Mouse (Mus musculus) embryo, embryonic 10 days (tissue): ENCODE measurements around the gene Rnf19b.
A peak's percentile ranks its signal among the peaks of the same experiment; 100 is the strongest.

ENCODE experiments used
- DNase-seq: peaks from one replicate; pipeline ENCODE4 v3.0.0-alpha.2; 2015; ENCODE audit warnings: low spot score

Gene Rnf19b

DNA sequence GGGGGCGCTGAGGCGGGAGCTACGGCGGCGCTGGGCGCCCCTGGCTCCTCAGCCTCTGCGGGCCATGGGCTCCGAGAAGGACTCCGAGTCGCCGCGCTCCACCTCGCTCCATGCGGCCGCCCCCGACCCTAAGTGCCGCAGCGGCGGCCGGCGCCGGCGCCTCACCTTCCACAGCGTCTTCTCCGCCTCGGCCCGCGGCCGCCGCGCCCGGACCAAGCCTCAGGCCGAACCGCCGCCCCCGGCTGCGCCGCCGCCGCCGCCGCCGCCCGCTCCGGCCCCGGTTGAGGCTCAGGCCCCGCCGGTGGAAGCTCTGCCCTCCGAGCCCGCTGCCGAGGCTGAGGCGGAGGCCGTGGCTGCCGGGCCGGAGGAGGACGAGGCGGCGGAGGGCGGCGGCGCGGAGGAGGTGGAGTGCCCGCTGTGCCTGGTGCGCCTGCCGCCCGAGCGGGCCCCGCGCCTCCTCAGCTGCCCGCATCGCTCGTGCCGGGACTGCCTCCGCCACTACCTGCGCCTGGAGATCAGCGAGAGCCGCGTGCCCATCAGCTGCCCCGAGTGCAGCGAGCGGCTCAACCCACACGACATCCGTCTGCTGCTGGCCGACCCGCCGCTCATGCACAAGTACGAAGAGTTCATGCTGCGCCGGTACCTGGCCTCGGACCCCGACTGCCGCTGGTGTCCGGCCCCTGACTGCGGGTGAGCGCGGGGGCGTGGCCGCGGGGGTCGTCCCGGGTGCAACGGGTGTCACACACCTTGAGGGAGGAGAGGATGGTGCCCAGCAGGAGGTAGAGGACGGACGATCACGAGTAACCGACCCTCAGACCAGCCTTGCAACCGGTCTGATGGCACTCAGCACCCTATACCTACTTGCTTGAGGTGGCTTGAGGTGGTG lies at the start of gene Rnf19b:
Gene Rnf19b (plus strand): TSS at position 65 of the 886 bp plus-strand sequence.
- peak; percentile 54 for DNase-seq

DNA sequence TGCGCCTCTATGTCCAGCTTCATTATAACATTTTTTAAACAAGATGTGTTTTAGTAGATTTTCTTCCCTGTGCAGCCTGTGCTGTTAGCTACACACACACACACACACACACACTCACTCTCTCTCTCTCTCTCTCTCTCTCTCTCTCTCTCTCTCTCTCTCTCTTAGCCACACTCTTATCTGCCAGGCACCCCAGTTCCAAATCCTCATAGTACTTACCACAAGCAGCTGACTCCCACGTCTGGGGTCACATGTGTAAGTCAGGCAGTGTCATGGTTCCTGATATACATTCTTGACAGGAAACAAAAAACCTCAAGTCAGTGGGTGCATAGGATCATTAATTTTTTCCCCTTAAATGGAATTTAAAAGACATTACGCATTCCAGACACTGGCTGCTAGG lies 49.4 kb upstream of the Rnf19b start:
- DNase-seq = no peak

DNA sequence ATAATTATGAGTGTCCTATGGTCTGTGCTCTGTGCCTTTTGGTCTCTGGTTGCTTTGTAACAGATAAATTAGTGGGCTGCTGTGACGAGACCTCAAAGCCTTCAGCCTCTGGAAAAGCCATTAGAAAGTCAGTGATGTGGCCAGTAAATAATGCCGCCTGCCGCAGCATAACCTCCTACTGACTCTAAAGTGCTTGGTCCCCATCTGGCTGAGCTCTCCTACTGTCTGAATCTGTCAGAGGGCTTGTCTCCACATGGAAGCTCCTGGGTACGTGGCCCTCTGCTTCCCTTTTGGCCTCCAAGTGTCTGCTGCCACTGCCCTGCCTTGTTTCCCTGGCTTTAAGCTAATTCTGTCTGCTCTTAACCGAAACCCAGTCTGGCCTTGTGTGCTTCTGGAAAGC lies 48.5 kb upstream of the Rnf19b start:
- peak; percentile 22 for DNase-seq

DNA sequence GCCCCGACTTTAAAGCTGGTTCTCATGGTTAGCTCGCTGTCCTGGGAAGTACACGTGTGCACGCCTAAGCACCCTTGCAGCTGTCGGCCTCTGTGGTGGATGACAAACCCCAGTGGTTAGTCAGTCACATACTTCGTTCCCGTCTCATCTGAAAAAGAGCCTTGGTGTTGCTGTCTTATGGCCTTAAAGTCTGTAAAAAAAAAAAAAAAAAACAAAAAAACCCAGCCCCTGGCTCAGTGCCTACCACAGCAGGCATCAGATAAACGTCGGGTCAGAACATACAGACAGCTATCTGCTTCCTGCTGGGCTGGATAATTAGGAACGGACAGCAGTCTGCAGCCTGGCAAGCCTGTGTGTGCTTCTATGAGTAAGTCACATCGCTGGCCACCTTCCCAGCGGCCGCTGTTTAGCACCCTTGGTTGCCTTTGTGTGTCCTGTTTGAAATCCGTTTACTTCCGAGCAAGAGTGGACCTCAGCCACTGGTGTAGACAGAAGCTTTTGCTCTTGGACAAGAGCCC lies 46.4 kb upstream of the Rnf19b start:
- DNase-seq = no peak

- no peak for DNase-seq
Observed at GRCm38 (mm10) chr4:129013151-129013864, 44.8 kb upstream of the Rnf19b start.

DNA sequence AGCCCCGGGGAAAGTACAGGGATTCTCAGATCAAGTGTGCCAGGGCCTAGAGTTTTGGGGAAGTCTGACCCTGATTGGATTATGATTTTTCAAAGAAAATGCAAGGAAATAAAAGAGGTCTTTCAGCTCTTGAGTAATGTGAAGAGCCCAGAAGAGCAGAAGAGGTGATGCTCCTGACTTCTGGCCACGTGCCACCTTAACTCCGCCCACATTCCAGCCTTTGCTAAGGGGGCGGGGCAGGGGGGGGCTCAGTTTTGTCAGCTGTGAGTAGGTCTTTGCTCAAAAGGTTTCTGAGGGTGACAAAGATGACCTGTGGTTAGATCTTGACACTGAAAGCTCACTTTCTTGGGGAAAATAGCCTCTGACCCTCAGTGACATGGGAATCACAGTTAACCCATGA lies 41.7 kb upstream of the Rnf19b start:
- DNase-seq = no peak

DNA sequence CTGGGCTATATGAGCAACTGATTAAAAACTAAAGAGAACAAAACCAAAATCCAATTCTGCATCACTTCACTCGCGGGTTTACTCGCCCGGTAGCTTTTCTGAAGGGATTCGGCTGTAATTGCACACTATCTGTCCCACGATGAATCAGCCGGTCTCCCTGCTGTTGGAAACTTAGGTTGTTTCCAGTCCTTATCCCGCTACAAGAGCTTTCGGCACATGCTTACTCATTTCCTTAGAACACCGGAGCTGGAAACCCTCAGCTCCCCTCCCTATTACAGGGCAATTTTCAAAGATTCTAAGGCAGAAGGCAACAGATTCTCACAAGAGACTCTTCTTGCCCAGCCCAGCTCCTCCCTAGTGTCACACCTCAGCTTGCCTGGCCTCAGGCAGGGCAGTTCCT lies 40.9 kb upstream of the Rnf19b start:
- DNase-seq = no peak

DNA sequence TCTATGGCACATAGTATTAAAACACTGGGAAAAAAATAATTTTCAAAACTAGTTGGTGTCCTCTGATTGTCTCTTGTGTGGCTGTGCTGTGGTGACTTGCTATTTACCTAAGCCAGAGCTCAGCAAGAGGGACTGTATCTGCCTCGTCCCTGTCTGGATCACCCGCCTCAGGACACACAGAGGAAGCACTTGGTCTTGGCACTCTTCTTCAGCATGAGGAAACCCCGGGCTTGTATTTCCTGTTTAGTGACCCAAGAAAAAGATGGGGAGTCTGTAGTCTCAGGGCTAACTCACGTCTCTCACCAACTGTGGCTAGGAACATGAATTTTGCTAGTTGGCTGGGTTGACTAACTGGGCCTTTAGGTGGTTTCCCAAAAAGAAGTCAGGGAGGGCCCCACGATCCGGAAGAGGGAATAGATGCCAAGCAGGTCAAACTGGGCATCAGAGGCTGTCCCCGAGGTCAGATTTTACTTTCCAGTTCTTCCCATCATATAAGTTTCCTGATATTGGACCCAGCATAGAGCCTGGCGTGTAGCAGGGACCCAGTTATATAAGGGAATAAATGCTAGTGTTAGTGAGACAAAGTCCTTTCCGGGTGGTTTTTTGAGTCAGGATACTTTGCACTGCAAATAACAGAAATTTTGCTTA lies 39.2 kb upstream of the Rnf19b start:
- no peak for DNase-seq

DNA sequence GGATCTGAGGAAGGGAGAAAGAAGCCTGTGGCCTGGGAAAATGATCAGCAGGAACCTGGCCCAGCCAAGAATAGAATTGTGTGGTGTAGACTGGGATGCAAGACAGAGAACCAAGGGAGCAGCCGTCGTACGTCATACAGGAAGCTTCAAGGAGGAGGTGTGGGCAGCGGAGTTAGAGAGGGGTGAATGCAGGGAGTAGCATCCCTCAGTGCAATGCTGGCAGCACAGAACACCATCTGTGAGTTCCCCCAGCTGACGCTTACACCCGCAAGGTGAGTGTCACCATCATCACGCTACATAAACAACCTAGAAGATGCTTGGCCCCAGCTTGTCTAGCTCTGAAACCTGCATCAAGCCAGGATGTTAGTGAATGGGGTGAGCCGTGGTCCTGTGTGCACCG lies 38.3 kb upstream of the Rnf19b start:
- DNase-seq = no peak

DNA sequence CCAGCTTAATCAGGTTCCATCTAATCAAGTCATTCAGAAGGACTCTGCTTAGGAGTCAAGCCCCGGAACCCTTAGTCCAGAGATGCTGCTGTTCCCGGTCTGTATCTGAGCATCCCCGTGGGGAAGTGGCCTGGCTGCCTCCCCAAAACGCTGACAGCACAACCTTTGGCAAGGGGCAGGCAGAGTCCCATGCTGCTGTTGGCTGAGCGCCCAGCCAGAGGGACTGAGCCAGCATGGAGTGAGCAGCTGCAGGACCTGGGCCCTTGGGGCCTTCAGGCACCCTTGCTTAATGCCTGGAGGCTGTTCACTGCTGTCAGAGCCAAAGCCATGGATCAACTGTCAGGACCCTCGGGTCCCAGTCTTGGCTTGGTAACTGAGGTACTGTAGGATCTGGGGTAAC lies 37.6 kb upstream of the Rnf19b start:
- DNase-seq = no peak

DNA sequence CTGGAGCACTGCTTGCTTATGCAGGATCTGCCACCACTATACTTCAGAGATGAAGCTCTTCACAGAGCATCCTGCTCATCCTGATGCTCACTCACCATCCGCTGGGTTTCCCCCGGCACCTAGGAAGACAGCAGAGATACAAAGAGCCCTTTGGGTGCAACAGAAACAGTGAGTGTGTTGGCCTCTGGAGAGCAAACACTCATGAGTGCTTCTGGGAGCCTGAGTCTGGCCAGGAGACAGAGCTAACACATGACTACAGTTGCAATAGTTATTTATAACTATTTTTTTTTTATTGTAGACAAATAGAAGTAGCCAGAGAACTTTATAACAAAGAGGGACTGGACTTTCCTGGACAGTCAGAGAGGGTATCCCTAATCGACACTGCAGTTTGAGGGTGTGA lies 36.6 kb upstream of the Rnf19b start:
- no peak for DNase-seq

- no peak for DNase-seq
Observed at GRCm38 (mm10) chr4:129021886-129022285, 36.2 kb upstream of the Rnf19b start.

GRCm38 (mm10) chr4:129023884-129024283 lies 34.2 kb upstream of the Rnf19b start:
- no peak for DNase-seq

- DNase-seq = no peak
Observed at GRCm38 (mm10) chr4:129024775-129025174, 33.3 kb upstream of the Rnf19b start.

DNA sequence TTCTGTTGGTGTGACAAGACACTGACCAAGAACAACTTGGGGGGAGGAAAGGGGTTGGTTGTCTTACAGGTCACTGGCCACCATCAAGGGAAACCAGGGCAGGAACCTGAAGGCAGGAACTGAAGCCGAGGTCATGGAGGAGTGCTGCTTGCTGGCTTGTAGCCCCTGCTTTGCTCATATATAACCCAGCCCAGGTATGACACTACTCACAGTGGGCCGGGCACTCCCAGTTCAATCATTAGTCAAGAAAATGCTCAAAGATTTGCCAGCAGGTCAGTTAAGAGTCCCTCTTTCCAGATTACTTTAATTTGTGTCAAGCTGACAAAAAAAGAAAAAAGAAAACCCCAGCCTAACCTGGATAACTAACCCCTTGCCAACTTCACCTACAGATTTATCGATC lies 32.4 kb upstream of the Rnf19b start:
- no peak for DNase-seq

GRCm38 (mm10) chr4:129030746-129031145 lies 27.3 kb upstream of the Rnf19b start:
- DNase-seq = no peak

DNA sequence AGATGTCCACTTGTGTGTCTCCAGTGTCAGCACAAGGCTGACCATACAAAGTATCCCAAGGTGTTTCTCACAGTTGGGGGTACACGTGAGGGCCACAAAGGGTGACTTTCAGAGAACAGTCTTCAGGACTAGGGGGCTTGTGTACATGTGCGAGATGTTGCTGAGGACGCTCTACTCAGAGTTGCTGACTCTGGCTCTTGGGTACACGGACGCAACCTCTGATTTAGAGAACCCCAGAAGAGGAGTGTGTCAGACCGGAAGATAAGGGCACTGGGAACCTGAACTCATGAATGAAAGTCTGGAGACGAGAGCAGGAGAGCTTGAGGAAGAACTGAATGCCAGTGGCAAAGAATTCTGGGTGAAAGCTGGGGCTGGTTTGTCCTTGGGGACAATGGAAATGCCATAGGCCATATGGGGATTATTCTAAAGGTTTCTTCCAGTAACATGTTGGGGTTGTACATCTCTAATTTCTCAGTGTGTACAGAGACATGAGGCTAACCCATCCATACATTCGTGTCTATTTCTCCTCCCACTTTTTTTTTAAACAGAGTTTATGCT lies 26.6 kb upstream of the Rnf19b start:
- DNase-seq = no peak

DNA sequence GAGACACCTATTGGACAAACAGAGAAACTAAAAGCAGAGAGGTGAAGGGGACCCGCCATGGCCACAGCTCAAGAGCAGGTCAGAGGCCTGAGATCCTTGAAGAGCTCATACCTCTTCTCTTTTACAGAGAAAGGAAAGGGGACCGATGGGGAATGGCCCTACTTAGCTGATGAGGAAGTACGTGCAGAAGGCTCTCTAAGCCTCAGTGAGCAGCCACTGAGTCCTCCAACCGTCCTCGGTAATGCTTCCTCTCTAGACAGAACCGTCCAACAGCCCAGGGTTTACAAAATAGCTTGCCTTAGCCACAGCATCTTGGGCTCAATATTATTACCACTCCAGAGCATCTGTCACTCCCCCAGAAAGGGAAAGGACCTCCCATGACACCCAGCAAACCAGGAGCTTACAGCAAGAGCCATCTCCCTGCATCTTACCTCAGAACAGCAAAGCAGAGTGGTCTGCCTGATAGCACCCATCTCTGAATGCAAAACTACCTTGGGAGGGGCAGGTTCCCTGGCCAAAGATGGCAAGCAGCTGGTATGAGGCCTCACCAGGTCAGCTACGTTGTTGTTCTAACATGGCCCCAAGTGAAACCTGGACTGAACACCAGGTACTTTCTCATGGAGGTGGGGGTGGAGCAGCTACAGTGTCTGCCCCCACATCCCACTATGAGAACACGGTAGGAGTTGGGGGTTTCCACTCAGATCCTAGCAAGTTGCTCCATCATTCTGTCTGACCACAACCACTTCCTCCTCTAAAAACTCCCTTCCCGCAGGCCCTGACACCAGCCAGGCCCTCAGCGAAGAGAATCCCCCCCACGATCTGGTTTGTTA lies 25.7 kb upstream of the Rnf19b start:
- DNase-seq = no peak

DNA sequence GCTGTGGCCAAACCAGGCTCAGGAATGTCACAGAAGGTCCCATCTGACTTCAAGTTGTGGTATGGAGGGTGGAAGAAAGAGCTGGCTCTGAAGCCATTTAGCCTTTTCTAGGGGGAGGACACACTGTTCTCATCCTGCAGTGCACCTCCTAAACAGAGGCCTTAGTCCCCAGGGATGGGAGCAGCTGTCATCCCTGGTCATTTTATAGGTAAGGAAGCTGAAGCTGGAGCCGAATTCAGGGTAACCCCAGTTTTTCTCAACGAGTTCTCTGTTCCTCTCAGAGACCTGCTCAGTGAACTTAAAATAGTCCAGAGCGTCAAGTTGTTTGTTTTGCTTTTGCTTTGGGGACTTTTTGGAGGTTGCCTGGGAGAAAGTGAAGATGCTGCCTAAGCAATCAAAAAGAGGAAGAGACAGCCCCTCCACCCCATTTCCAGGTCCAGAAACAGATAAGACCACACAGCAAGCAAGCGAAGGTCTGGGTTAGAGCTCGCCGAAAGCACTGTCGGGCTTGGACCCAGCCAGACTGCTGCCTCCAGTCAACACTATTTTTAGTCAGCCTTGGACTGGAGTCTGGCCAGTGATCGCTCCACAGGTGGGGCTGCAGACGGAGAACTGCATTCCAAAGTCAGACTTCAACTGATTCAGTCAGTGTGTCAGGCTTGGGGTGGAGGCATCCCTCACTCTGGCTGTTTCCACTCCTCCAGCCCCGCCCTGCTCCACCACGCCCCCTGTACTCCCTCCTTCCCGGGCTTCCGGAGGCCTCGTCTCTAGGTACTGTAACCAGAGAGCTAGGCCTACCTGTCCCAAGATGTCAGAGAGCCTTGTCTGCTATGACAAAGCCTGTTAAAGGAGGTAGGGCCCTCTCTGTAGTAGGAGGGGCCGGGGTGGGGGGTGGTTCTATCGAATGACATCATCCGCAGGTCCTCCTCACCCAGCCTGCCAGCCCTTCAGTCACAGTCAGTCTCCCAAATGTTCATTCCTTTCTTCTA lies 24.8 kb upstream of the Rnf19b start:
- peak; percentile 58 for DNase-seq

GRCm38 (mm10) chr4:129034224-129034623 lies 23.8 kb upstream of the Rnf19b start:
- no peak for DNase-seq
